Mouse (Mus musculus): ENCODE measurements around the gene Ddit4l. TPM values are rescaled to one million over a fixed set of nuclear protein-coding genes. Genes with fewer than 3 reads are reported as not detected.

Ddit4l gene
- 30.6 and 34.0 TPM in 2 replicates for polyA plus RNA-seq (2012; rRNA removed)

GRCm38 (mm10) chr3:137621312-137621711, at the start of gene Ddit4l:
TSS of gene Ddit4l (plus strand) at chr3:137621612.

GRCm38 (mm10) chr3:137671224-137671623, 49.8 kb downstream of the Ddit4l start, which contains the start of gene Gm21962:
TSS of gene Gm21962 (plus strand) at chr3:137671524.

Other genes with a start within 250 kb of the Ddit4l start
- gene Gm21962, start 49.9 kb downstream of the Ddit4l start, polyA plus RNA-seq (2012; rRNA removed), result not detected in 2 replicates
- 936 and 1,366 TPM in 2 replicates for gene H2afz, start 242.9 kb downstream of the Ddit4l start, polyA plus RNA-seq (2012; rRNA removed)
- 7.1 and 8.5 TPM in 2 replicates for gene Dnajb14, start 246.1 kb downstream of the Ddit4l start, polyA plus RNA-seq (2012; rRNA removed)